Mouse (Mus musculus) embryonic fibroblast, embryonic 13.5 days (primary cell): ENCODE measurements around the gene Snrpd3.

Source experiments
- CTCF ChIP-seq: IDR thresholded peaks from 2 replicates; pipeline ENCODE4 v1.5.1; 2011; ENCODE audit warnings: mild to moderate bottlenecking, control low read depth, low read length, moderate library complexity, borderline replicate concordance; ENCODE audit not compliant: insufficient read depth
- POLR2A ChIP-seq: IDR thresholded peaks from 2 replicates; pipeline ENCODE4 v1.6.1; 2011; ENCODE audit warnings: low read depth, mild to moderate bottlenecking, control low read depth, low read length, moderate library complexity

DNA sequence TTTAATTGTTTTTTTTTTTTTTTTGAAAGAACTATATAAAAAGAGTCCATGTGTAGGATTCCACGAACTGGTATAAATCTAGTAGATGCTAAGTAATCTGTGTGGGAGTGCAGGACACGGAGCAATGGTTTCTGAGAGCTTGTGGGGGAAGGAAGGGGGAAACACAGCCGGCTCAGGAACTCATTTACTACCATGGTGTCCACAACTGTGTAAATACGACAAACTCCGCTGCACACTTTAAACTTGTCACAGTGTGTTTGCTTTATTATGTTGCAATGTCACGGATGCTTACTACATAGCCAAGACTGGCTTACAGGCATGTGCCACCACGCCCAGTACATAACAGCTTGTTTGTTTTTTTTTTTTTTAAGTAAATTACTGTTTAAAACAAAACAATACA lies 32.5 kb downstream of the Snrpd3 start:
- TF ChIP-seq CTCF (no peak), POLR2A (no peak)
